Mouse (Mus musculus) thymus, postnatal 36 days (tissue): ENCODE data around the gene Sit1.
A peak's percentile ranks its signal among the peaks of the same experiment; 100 is the strongest.

ENCODE experiments used
- DNase-seq, 2 experiments: peaks; one replicate each; pipeline ENCODE4 v3.0.0; 2022; ENCODE audit warnings: mixed read lengths in 2 of 2

Sit1 gene

GRCm38 (mm10) chr4:43483535-43484091 lies at the start of gene Sit1:
Sit1 (minus strand) TSS chr4:43483734.
- DNase-seq, result peak; percentile 78 to 87

- DNase-seq, result no peak
These were observed 49.7 kb upstream of the Sit1 start for GRCm38 (mm10) chr4:43533270-43533669.

GRCm38 (mm10) chr4:43530581-43530980 lies 47.0 kb upstream of the Sit1 start:
- DNase-seq, result peak; percentile 74 to 77

GRCm38 (mm10) chr4:43530081-43530501 lies 46.6 kb upstream of the Sit1 start:
- DNase-seq, result no peak

- peak; percentile 26 to 35 for DNase-seq
These were observed 45.0 kb upstream of the Sit1 start for GRCm38 (mm10) chr4:43528487-43528886.

- DNase-seq, result no peak
These were observed 44.3 kb upstream of the Sit1 start for GRCm38 (mm10) chr4:43527880-43528279.

GRCm38 (mm10) chr4:43519956-43520355 lies 36.4 kb upstream of the Sit1 start:
- peak; percentile 77 to 84 for DNase-seq

GRCm38 (mm10) chr4:43519551-43519950 lies 36.0 kb upstream of the Sit1 start:
- DNase-seq, result no peak

GRCm38 (mm10) chr4:43515764-43516708 lies 32.5 kb upstream of the Sit1 start:
- DNase-seq, result no peak

GRCm38 (mm10) chr4:43513791-43514190 lies 30.3 kb upstream of the Sit1 start:
- DNase-seq, result no peak

- DNase-seq, result no peak
These were observed 29.8 kb upstream of the Sit1 start for GRCm38 (mm10) chr4:43513300-43513699.

GRCm38 (mm10) chr4:43512653-43513052 lies 29.1 kb upstream of the Sit1 start:
- no peak for DNase-seq

- DNase-seq, result no peak
These were observed 28.3 kb upstream of the Sit1 start for GRCm38 (mm10) chr4:43511675-43512454.

GRCm38 (mm10) chr4:43509109-43509508 lies 25.6 kb upstream of the Sit1 start:
- no peak for DNase-seq

GRCm38 (mm10) chr4:43508666-43508997 lies 25.1 kb upstream of the Sit1 start:
- peak; percentile 70 to 81 for DNase-seq

- no peak for DNase-seq
These were observed 24.6 kb upstream of the Sit1 start for GRCm38 (mm10) chr4:43507938-43508665.

GRCm38 (mm10) chr4:43506536-43507185 lies 23.1 kb upstream of the Sit1 start, which contains the start of gene Car9:
Car9 (plus strand) TSS chr4:43506966.
- DNase-seq, result no peak

GRCm38 (mm10) chr4:43506074-43506473 lies 22.5 kb upstream of the Sit1 start:
- no peak for DNase-seq

GRCm38 (mm10) chr4:43504269-43504668 lies 20.7 kb upstream of the Sit1 start:
- DNase-seq, result no peak

GRCm38 (mm10) chr4:43503506-43503905 lies 20.0 kb upstream of the Sit1 start:
- DNase-seq, result no peak

GRCm38 (mm10) chr4:43503041-43503440 lies 19.5 kb upstream of the Sit1 start:
- no peak for DNase-seq
